Mouse (Mus musculus) embryonic facial prominence, embryonic 15.5 days (tissue): Measurements from ENCODE around the gene Gm49450. TPM values are rescaled to one million over a fixed set of nuclear protein-coding genes. Genes with fewer than 3 reads are reported as not detected.

ENCODE experiments used
- ATAC-seq: fragments of 200-750 bp; cut with Nextera tagmentation; 2 replicates; pipeline ENCODE4 v1.8.0; 2017; ENCODE audit warnings: low read depth, moderate TSS enrichment; ENCODE audit not compliant: insufficient number of reproducible peaks, low FRiP score, low TSS enrichment
- H3K27ac ChIP-seq: fragments of 300-500 bp; sonication (generic); replicated peaks from 2 replicates; pipeline ENCODE4 v1.5.1; 2015; ENCODE audit warnings: mild to moderate bottlenecking, inconsistent platforms
- H3K27me3 ChIP-seq: fragments of 300-500 bp; sonication (generic); 2 replicates; pipeline ENCODE4 v1.6.1; 2015; ENCODE audit warnings: inconsistent platforms
- H3K36me3 ChIP-seq: fragments of 300-500 bp; sonication (generic); 2 replicates; pipeline ENCODE4 v1.6.1; 2015; ENCODE audit warnings: mild to moderate bottlenecking, inconsistent platforms
- H3K4me1 ChIP-seq: fragments of 300-500 bp; sonication (generic); 2 replicates; pipeline ENCODE4 v1.6.1; 2015; ENCODE audit warnings: inconsistent platforms
- H3K4me2 ChIP-seq: fragments of 300-500 bp; sonication (generic); replicated peaks from 2 replicates; pipeline ENCODE4 v1.6.1; 2015; ENCODE audit warnings: mild to moderate bottlenecking, inconsistent platforms
- H3K4me3 ChIP-seq: fragments of 300-500 bp; sonication (generic); replicated peaks from 2 replicates; pipeline ENCODE4 v1.5.1; 2015; ENCODE audit warnings: mild to moderate bottlenecking, inconsistent platforms
- H3K9ac ChIP-seq: fragments of 300-500 bp; sonication (generic); 2 replicates; pipeline ENCODE4 v1.6.1; 2015; ENCODE audit warnings: inconsistent platforms
- H3K9me3 ChIP-seq: fragments of 300-500 bp; sonication (generic); replicated peaks from 2 replicates; pipeline ENCODE4 v1.6.1; 2016; ENCODE audit warnings: inconsistent platforms
- WGBS: fragments of 180-500 bp; shearing (Covaris S2); methylation state at CpG from one replicate; pipeline ENCODE4 v1.1.7; 2015; 5-methylcytosine and 5-hydroxymethylcytosine counted together
- polyA plus RNA-seq: library from polyadenylated mRNA; unstranded; fragments of >200 nt; fragmentation: Nextera tagmentation; extraction: Ambion mirVana; gene quantifications from 2 replicates; pipeline ENCODE4 v1.2.1, GENCODE M21; 2015

The Gm49450 gene
- polyA plus RNA-seq, 1 experiment from 2014 or later, result not detected

DNA sequence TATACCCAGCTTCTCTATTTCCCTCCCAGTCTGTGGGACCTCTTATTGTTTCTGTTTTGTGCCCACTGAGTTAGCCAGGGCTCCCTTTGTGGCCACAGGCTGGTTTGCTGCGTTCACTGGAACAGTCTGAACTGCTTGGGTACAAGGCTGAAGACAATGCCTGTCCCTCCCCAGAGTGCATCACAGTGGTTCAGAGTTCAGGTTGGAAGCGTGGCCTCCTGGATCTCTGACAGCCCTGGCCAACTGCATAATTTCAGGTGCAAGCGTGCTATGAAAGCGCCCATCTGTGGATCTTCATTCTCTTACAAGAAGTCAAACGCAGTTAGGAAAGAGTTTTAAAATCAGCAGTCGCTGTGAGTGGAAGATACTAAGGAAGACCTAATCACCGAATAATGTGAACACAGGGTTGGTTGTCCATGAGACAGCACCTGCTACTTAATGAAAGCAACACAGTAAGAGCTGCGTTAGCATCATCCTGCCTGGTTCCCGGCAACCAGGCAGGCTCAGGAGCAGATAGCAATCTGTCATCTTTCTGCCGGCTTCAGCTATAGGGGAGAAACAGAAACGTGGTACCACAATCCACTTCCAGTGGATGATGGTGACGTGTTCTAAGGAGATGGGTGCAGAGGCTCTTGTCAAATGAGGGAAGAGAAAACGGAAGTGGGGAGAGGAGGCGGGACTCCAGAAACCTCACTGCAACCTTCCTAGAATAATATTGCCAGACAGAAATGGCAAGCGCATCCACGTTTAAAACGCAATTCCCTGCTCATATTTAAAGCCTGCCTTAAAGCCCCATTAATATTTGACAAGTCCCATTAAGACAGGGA, 38.9 kb upstream of the Gm49450 start:
- peak overlapping the region; percentile 94 for H3K27ac ChIP-seq
- WGBS, result 23% methylated on average over 17 of the region's 17 CpGs
- no peaks in the 10 kb centered on the region for H3K36me3 ChIP-seq
- peak overlapping the region; percentile 65 for H3K4me2 ChIP-seq
- H3K9me3 ChIP-seq, result no peaks in the 10 kb centered on the region
- H3K4me3 ChIP-seq, result peak overlapping the region; percentile 47
- ATAC-seq, result no peak
- H3K27me3 ChIP-seq, result no peaks in the 10 kb centered on the region
- peaks cover 55% of the 10 kb centered on the region for H3K4me1 ChIP-seq
- H3K9ac ChIP-seq, result peak overlapping the region; percentile 26; the same call in 1 of the 2 replicates

DNA sequence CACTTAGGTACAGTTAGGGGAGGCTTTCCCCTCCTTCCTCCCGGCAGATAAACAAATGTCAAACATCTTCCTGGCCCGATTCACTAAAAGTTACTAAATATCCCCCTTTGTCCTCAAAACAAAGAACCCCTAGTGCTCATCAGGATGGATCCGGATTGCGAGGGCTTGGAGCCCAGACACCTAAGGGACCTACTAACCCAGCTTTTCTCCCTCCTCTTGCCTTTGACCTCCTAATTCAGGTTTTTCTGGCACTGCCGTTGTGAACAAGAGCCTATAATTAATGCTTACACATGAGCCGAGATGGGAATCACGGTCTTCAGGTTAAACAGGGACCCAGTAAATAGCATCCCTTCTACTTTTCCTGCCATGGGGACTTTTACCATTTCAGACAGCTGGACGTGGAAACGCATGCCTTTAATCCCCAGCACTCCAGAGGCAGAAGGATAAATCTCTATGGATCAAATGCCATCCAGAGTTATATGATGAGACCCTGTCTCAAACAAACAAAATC, 38.2 kb upstream of the Gm49450 start:
- H3K27me3 ChIP-seq, result no peaks in the 10 kb centered on the region
- H3K27ac ChIP-seq, result peak overlapping the region; percentile 94
- no peaks in the 10 kb centered on the region for H3K36me3 ChIP-seq
- no peaks in the 10 kb centered on the region for H3K9me3 ChIP-seq
- WGBS, result 19% methylated on average over 9 of the region's 9 CpGs
- peaks cover 62% of the 10 kb centered on the region for H3K4me1 ChIP-seq
- no peak for ATAC-seq
- peak overlapping the region; percentile 27; the same call in 1 of the 2 replicates for H3K4me2 ChIP-seq
- no peak overlapping the region for H3K4me3 ChIP-seq
- H3K9ac ChIP-seq, result no peak overlapping the region; the same call in 1 of the 2 replicates

DNA sequence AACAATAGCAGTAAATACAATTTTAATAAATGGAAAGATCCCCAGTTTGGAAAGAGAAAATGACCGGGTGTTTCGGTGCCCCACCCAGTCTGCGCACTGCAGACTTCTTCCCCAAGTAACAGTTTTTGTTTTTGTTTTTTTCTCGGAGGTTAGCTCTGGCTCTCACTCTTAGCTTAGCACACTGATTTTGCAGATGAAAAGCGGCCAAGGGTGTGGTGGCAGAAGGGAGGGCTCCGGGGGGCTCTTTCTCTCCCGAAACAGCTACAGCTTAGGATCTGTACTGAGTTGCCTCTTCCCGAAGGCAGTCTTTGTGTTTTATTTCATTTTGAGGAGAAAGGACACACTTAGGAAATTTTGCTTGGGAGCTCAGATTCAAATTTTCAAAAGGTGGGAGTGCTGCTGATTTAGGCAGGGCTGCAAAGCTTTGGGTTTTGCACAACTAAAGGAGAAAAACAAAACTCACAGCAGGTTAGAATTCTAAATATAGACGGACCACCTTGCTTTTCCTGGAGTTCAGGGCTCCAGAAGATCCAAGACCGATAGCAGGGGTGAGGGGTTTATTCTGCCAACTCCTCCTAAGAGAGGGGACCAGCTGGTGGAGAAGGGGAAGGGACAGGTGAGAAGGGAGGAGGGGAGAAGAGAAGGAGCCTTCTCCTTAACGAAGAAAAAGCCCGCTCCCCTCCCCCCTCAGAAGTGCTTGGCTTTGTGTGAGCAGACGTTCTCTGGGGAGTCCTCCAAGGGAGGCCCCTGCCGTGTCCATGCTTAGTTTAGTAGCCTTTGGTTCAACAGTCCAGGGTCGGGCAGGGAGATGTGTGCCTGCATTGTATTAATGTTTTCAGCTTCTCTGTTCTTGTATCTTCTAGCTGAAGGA, 37.6 kb upstream of the Gm49450 start:
- WGBS, result 17% methylated on average over 15 of the region's 15 CpGs
- peaks cover 69% of the 10 kb centered on the region for H3K4me1 ChIP-seq
- H3K36me3 ChIP-seq, result no peaks in the 10 kb centered on the region
- no peaks in the 10 kb centered on the region for H3K27me3 ChIP-seq
- H3K9ac ChIP-seq, result peak overlapping the region; percentile 6; the same call in 1 of the 2 replicates
- H3K27ac ChIP-seq, result peak overlapping the region; percentile 94
- no peak for ATAC-seq
- peak overlapping the region; percentile 27 for H3K4me2 ChIP-seq
- H3K4me3 ChIP-seq, result 0 out of 2 replicates have a peak overlapping the region, but pooled peaks have one; percentile 2
- no peaks in the 10 kb centered on the region for H3K9me3 ChIP-seq

DNA sequence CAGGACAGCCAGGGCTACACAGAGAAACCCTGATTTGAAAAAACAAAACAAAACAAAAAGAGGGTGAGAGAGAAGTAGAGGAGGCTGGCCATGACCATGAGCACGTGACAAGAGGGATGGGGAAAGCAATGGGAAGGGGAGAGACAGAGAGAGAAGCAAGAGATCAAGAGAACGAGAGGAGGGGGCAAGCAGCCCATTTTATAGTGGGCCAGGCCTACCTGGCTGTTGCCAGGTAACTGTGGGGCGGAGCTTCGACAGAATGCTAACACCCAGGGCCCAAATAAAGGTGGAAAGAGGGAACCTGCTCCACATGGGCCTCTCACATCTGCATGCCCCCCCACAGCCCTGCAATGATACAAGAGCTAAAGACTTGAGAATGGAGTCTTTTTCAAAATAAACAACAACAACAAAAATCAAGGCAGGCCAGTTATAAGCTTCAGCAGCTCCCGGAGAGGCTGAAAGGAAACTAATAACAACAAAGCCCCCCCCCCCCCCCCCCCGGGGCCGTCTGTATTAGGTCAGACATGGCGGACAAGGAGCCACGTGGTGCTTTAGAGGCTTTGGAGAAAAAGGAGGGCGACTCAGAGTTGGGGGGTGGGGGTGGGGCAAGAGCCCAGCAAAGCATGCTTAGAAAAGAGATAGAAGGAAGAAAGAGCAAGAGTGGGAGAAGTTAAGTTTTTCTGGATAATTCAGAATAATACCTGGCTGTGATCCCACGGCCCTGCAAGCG, 36.5 kb upstream of the Gm49450 start:
- Histone ChIP-seq H3K27me3 (no peaks in the 10 kb centered on the region), H3K4me1 (peaks cover 75% of the 10 kb centered on the region), H3K27ac (peak overlapping the region; percentile 94; the same call in 1 of the 2 replicates), H3K9ac (no peak overlapping the region), H3K4me3 (no peak overlapping the region), H3K36me3 (no peaks in the 10 kb centered on the region), H3K9me3 (no peaks in the 10 kb centered on the region), H3K4me2 (peak overlapping the region; percentile 27)
- ATAC-seq, result no peak
- WGBS, result 31% methylated on average over 11 of the region's 12 CpGs

DNA sequence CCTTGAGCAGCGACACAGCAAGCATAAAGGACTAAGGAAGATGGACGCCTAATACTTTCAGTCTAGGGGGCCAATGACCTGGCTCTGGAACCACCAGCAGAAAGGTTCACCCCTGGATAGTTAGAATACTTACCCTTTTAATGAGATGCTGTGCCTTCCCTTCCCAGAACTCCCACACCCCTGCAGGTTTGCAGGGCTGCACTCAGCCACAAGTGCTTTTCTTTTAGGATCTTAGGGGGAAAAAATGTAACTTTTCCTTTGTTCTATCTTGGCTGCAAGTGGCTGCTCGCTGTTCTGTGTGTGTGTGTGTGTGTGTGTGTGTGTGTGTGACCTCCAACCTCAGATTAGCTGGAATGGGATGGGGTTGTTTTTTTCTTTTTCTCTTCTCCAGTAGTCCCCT, 35.4 kb upstream of the Gm49450 start:
- H3K36me3 ChIP-seq, result no peaks in the 10 kb centered on the region
- 76% methylated on average over 3 of the region's 3 CpGs for WGBS
- peaks cover 79% of the 10 kb centered on the region for H3K4me1 ChIP-seq
- ATAC-seq, result no peak
- no peaks in the 10 kb centered on the region for H3K9me3 ChIP-seq
- no peak overlapping the region for H3K9ac ChIP-seq
- no peak overlapping the region for H3K4me3 ChIP-seq
- peak overlapping the region; percentile 95 for H3K27ac ChIP-seq
- H3K4me2 ChIP-seq, result no peak overlapping the region
- H3K27me3 ChIP-seq, result no peaks in the 10 kb centered on the region

DNA sequence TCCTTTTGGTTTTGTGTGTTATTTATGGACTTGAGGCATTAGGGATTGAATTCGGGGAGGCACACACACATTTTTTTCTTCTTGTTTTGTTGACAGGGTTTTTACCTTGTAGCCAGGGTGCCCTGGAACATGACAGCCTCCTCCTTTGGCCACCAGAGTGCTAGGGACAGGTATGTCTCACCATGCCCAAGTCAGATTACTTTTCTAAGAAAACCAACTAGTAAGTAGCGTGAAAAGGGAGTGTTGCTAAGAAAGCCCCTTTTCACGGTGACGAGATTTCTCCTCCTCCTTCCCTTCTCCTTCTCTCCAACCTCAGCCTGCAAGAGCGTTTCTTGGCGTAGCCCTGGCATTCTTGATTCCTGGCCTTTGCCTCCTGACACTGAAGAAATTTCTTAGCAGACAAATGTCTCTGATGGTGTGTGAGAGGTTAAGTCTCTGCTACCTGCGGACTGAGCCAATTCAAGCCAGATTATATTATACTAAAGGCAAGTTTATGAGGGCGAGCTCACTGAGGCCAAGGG, 34.4 kb upstream of the Gm49450 start:
- no peak for ATAC-seq
- Histone ChIP-seq H3K9ac (no peak overlapping the region), H3K9me3 (no peaks in the 10 kb centered on the region), H3K4me1 (peaks cover 72% of the 10 kb centered on the region), H3K27ac (peak overlapping the region; percentile 95), H3K4me3 (0 out of 2 replicates have a peak overlapping the region, but pooled peaks have one; percentile 3), H3K4me2 (peak overlapping the region; percentile 27), H3K36me3 (no peaks in the 10 kb centered on the region), H3K27me3 (no peaks in the 10 kb centered on the region)
- 29% methylated on average over 8 of the region's 8 CpGs for WGBS

DNA sequence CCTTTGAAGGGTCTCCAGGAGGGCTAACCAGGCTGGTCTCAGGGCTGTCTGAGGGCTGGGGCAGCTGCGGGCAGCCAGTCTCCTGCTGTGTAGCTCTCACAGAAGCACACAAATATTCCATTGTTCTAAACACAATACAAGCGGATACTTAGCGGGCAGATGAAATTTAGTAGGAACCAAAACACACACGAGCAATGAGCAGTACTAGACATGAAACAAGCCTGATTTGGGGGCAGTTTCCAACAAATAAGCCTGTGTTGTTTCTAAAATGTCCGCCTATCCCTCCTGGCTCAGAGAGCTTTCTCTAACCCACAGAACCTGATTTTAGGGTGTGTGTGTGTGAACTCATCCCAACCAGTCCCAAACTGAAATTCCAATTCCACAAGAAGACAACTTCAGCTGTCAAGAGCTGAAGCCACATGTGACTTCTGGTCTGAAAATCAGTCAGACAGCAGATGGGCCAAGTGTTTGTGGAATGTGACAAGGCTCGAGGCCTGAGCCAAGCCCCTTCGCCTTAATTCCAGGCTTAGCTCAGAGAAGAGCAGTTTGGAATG, 33.8 kb upstream of the Gm49450 start:
- ATAC-seq, result peak; percentile 39; the same call in 1 of the 2 replicates
- Histone ChIP-seq H3K27ac (peak overlapping the region; percentile 95), H3K4me2 (peak overlapping the region; percentile 6; the same call in 1 of the 2 replicates), H3K9me3 (no peaks in the 10 kb centered on the region), H3K9ac (no peak overlapping the region), H3K4me3 (0 out of 2 replicates have a peak overlapping the region, but pooled peaks have one; percentile 3), H3K4me1 (peaks cover 67% of the 10 kb centered on the region), H3K27me3 (no peaks in the 10 kb centered on the region), H3K36me3 (no peaks in the 10 kb centered on the region)
- 17% methylated on average over 7 of the region's 7 CpGs for WGBS

DNA sequence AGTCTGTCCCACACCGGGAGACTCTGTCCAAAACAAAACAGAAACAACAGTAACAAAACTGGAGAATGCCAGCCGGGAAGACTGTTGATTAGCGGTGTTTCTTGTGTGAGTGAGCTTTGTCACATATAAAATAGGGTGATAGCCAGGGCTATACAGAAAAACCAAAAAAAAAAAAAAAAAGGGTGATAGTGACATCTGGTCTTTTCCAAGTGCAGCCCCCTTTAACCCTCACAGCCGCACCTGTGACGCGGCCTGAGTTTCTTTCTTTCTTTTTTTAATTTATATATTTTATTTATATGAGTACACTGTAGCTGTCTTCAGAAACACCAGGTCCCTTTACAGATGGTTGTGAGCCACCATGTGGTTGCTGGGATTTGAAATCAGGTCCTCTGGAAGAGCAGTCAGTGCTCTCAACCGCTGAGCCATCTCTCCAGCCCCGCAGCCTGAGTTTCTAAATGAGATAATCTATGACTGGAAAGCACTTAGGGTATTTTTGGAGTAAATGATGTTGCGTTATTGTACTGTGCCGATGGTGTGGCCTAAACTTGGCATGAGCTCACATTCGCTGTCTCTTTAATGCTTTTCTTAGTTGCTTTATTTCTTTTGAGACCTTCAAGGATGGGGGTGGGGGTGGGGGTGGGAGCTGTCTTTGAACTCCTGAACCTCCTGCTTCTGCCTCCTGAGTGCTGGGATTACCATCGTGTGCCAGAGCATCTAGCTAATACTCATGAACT, 32.8 kb upstream of the Gm49450 start:
- WGBS, result 31% methylated on average over 12 of the region's 12 CpGs
- peak overlapping the region; percentile 52 for H3K4me2 ChIP-seq
- ATAC-seq, result no peak
- H3K36me3 ChIP-seq, result no peaks in the 10 kb centered on the region
- H3K27ac ChIP-seq, result peak overlapping the region; percentile 95
- H3K9me3 ChIP-seq, result no peaks in the 10 kb centered on the region
- 0 out of 2 replicates have a peak overlapping the region, but pooled peaks have one; percentile 23 for H3K9ac ChIP-seq
- H3K27me3 ChIP-seq, result no peaks in the 10 kb centered on the region
- peak overlapping the region; percentile 44 for H3K4me3 ChIP-seq
- H3K4me1 ChIP-seq, result peaks cover 57% of the 10 kb centered on the region

DNA sequence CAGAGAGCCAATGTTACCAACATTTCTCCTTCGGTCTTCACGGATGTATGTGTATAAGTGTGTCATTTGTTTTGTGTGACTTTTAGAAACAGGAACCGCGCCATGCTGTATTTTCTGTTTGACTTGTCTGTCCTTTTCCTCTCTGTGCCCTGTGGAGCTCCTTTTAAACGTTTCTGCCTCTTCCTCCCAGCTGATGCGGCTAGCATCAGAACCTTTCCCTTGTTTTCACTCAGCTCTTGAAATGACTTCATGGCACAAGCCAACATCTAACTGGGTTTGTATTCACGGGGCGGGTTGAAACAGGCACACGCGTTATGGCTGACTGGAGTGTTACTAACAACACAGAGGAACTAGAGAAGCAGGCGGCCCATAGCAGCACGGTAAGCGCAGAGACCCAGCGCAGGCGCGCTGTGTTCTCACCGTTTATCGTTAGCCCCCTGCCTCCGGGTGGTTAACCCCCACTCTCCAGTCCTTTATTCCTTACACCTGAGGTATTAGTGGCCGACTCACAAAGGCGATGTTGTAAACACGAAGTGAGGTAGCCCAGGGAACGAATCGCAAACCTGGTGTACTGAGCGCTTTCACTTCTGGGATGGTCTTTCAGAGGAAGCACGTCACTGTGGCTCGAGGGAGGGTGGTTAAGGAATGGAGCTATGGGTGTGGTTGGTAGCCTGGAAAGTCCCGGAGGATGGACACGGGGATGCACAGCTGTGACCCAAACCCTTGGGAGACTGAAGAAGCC, 32.1 kb upstream of the Gm49450 start:
- peak overlapping the region; percentile 44 for H3K4me3 ChIP-seq
- H3K27me3 ChIP-seq, result no peaks in the 10 kb centered on the region
- 2% methylated on average over 29 of the region's 29 CpGs for WGBS
- peak overlapping the region; percentile 23 for H3K9ac ChIP-seq
- peak overlapping the region; percentile 95 for H3K27ac ChIP-seq
- peak overlapping the region; percentile 52 for H3K4me2 ChIP-seq
- H3K9me3 ChIP-seq, result no peaks in the 10 kb centered on the region
- no peaks in the 10 kb centered on the region for H3K36me3 ChIP-seq
- peaks cover 49% of the 10 kb centered on the region for H3K4me1 ChIP-seq
- peak; percentile 88 for ATAC-seq
